Mouse (Mus musculus) CD4-positive, CD25-positive, alpha-beta regulatory T cell, adult 4 months (primary cell): ENCODE measurements around the gene Safb2. TPM values are rescaled to one million over a fixed set of nuclear protein-coding genes. Genes with fewer than 3 reads are reported as not detected.

Experiments
- ATAC-seq: one replicate; pipeline ENCODE4 v1.8.0; 2017
- polyA plus RNA-seq, 2 experiments: library from polyadenylated mRNA; unstranded; fragments of 100-300 nt; shearing (Covaris generic); gene quantifications; one replicate each; pipeline ENCODE4 v1.2.1; 2017

Gene Safb2
- polyA plus RNA-seq, 2 experiments from 2014 or later, result 36.8 to 53.1 TPM

- ATAC-seq, result peak; percentile 87
Observed at GRCm38 (mm10) chr17:56609452-56610171, 25.2 kb upstream of the Safb2 start, which contains the start of gene 2410015M20Rik. 2410015M20Rik (minus strand) TSS chr17:56609771.

- ATAC-seq, result no peak
Observed at GRCm38 (mm10) chr17:56608699-56609098, 24.3 kb upstream of the Safb2 start.

- ATAC-seq, result no peak
Observed at GRCm38 (mm10) chr17:56607521-56608062, 23.2 kb upstream of the Safb2 start.

- no peak for ATAC-seq
Observed at GRCm38 (mm10) chr17:56605431-56605830, 21.0 kb upstream of the Safb2 start.

GRCm38 (mm10) chr17:56604422-56604821, 20.0 kb upstream of the Safb2 start:
- no peak for ATAC-seq

- ATAC-seq, result no peak
Observed at GRCm38 (mm10) chr17:56604070-56604380, 19.6 kb upstream of the Safb2 start.

- no peak for ATAC-seq
Observed at GRCm38 (mm10) chr17:56603186-56604069, 19.0 kb upstream of the Safb2 start.

GRCm38 (mm10) chr17:56593527-56594271, 9.3 kb upstream of the Safb2 start:
- no peak for ATAC-seq

- no peak for ATAC-seq
Observed at GRCm38 (mm10) chr17:56592553-56592952, 8.2 kb upstream of the Safb2 start.

GRCm38 (mm10) chr17:56588921-56589320, 4.5 kb upstream of the Safb2 start:
- no peak for ATAC-seq

- no peak for ATAC-seq
Observed at GRCm38 (mm10) chr17:56587773-56588172, 3.4 kb upstream of the Safb2 start.

- ATAC-seq, result peak; percentile 33
Observed at GRCm38 (mm10) chr17:56585171-56585821, 911 bp upstream of the Safb2 start.

GRCm38 (mm10) chr17:56583611-56584256, 651 bp downstream of the Safb2 start:
- ATAC-seq, result no peak

GRCm38 (mm10) chr17:56583071-56583470, 1.3 kb downstream of the Safb2 start:
- ATAC-seq, result no peak

- no peak for ATAC-seq
Observed at GRCm38 (mm10) chr17:56572939-56573338, 11.4 kb downstream of the Safb2 start.

GRCm38 (mm10) chr17:56572154-56572553, 12.2 kb downstream of the Safb2 start:
- ATAC-seq, result no peak

GRCm38 (mm10) chr17:56570287-56570686, 14.1 kb downstream of the Safb2 start:
- no peak for ATAC-seq

GRCm38 (mm10) chr17:56567370-56567769, 17.0 kb downstream of the Safb2 start:
- no peak for ATAC-seq

- ATAC-seq, result no peak
Observed at GRCm38 (mm10) chr17:56566918-56567317, 17.5 kb downstream of the Safb2 start.

- no peak for ATAC-seq
Observed at GRCm38 (mm10) chr17:56566293-56566692, 18.1 kb downstream of the Safb2 start.

- ATAC-seq, result no peak
Observed at GRCm38 (mm10) chr17:56561866-56562265, 22.5 kb downstream of the Safb2 start.

- ATAC-seq, result no peak
Observed at GRCm38 (mm10) chr17:56560131-56560530, 24.3 kb downstream of the Safb2 start.
